In the genomic region with DNA sequence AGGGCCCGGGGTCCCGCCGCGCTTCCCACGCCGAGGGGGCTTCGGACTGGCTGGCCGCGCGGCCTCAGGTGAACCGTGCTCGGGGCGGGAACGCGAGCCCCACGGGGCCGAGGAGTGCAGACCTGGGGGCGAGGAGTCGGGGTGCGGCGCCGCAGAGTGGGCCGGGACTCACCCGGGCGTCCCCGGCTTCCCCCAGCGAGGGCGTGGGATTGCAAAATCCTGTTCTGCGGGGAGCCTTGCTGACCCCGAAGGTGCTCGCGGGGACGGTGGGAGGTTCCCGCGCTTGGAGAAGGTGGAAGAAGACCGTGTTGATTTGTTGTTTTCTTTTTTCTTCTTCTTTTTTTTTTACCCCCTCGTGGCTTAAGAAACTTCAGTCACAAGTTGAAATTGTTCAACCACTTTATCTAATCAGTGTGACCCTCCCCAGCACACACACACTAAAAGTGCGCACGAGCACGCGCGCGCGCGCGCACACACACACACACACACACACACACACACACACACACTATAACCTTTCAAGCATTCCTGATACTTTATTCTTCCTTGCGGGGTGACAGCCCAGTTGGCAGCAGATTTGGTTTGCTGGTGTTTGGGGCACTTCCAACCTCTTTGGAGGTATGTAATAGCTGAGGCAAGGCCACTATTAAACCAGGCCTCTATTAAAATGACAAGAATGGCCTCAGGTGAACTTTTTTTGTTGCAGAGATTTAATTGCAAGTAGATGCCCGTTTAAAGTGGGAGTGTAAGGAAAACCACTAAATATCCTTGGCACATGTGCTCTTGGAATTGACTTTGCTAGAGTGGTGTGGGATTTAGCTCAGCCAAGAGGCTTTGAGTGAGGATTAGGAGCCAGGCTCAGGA, we compare ENCODE assay signal across 7 mouse cellular contexts. TPM values are rescaled to one million over a fixed set of nuclear protein-coding genes. Genes with fewer than 3 reads are reported as not detected.
DNase-seq lines count a peak whose midpoint lies in the region; ATAC-seq and TF ChIP-seq lines count a peak whose summit lies in the region.

No protein-coding gene starts in this region.

- peak overlapping the region; percentile 93 for H3K4me3 ChIP-seq in G1E (ENCODE audit: low read depth, low read length)
- peak overlapping the region; percentile 60 to 77 for H3K4me3 ChIP-seq in heart, embryonic 14.5 days (ENCODE audit: control insufficient read depth in 1 of 2, insufficient read depth in 1 of 2, low read depth in 1 of 2, low read length in 2 of 2)

- peak; percentile 53 for DNase-seq in G1E (ENCODE audit: low spot score)
- DNase-seq in adrenal gland, adult (ENCODE audit: inconsistent age in 2 of 2, low spot score in 1 of 2) = peak; percentile 44 to 76
- DNase-seq in embryo, embryonic 11 days = peak; percentile 49
- peak; percentile 56 for DNase-seq in kidney, postnatal 10 days
- peak; percentile 51 for DNase-seq in lung, postnatal 36 days
- peak; percentile 46 to 48 for DNase-seq in spleen, postnatal 36 days (ENCODE audit: low spot score in 2 of 2)

- peaks cover 38% of the 10 kb centered on the region for H3K4me1 ChIP-seq in G1E (ENCODE audit: insufficient read depth, low read depth, low read length)
- H3K4me1 ChIP-seq in heart, embryonic 14.5 days (ENCODE audit: control insufficient read depth in 2 of 2, insufficient read depth in 2 of 2, low read length in 2 of 2) = peaks cover 8 to 30% of the 10 kb centered on the region in 2 experiments

- H3K27me3 ChIP-seq in G1E (ENCODE audit: insufficient read depth, low read length) = no peaks in the 10 kb centered on the region; the same call in 1 of the 2 replicates
- H3K27me3 ChIP-seq in heart, embryonic 14.5 days (ENCODE audit: control insufficient read depth, insufficient read depth, low read length) = no peaks in the 10 kb centered on the region

- no peaks in the 10 kb centered on the region for H3K9me3 ChIP-seq in G1E (replicated peaks)
- no peaks in the 10 kb centered on the region for H3K9me3 ChIP-seq in heart, embryonic 14.5 days (ENCODE audit: control insufficient read depth, low read length)

- ATAC-seq in G1E (ENCODE audit: extremely low read depth, insufficient number of reproducible peaks, low FRiP score, poor library complexity, severe bottlenecking) = no peak
- peak; percentile 2 for ATAC-seq in heart, embryonic 14.5 days (ENCODE audit: insufficient number of reproducible peaks, insufficient read depth, low FRiP score, low read depth)

- WGBS in heart, embryonic 14.5 days = under 1% methylated on average over 48 of the region's 48 CpGs

- peak overlapping the region; percentile 74 for H3K4me2 ChIP-seq in heart, embryonic 14.5 days (ENCODE audit: low read length)

- H3K9ac ChIP-seq in heart, embryonic 14.5 days (ENCODE audit: low read length) = peak overlapping the region; percentile 81

- no peak for TF ChIP-seq CTCF in G1E (IDR thresholded peaks at IDR 0.05; ENCODE audit: low read depth, low read length)

- H3K36me3 ChIP-seq in G1E (replicated peaks) = peaks cover 7% of the 10 kb centered on the region
- H3K36me3 ChIP-seq in heart, embryonic 14.5 days (ENCODE audit: control insufficient read depth, insufficient read depth, low read length) = no peaks in the 10 kb centered on the region

- peak overlapping the region; percentile 73 to 81 for H3K27ac ChIP-seq in heart, embryonic 14.5 days (replicated peaks in 1 of 2; ENCODE audit: control insufficient read depth in 1 of 2, insufficient read depth in 1 of 2, low read depth in 2 of 2, low read length in 2 of 2)

RNA-seq across cellular contexts. Expression of a gene that starts 3.1 kb away (rescaled TPM):
- total RNA-seq in G1E (2014; fragmentation: Nextera tagmentation) (80.2 and 89.2 TPM in 2 replicates), G1E (2017) (78.0 and 81.6 TPM in 2 replicates)
- 9.2 and 10.9 TPM in 2 replicates for polyA plus RNA-seq in G1E (2012)
- polyA plus RNA-seq in heart, embryonic 14.5 days (2014; fragmentation: Nextera tagmentation; extraction: Ambion mirVana) = 129 and 134 TPM in 2 replicates

Comparison
In these comparisons a context has a peak if more than half of its experiments do, and no peak if none do; other contexts are left out.
1. RNA of a gene that starts 3.1 kb away (polyA plus RNA-seq): 129 to 134 TPM in heart, embryonic 14.5 days; 9.2 to 10.9 TPM in G1E; every median in the first group is over 10 times any median in the second.
2. Peak in every context shown above with its lines, with median percentiles within 50 percentile points of each other: DNase-seq.